Mouse (Mus musculus) lung, postnatal 10 days (tissue): ENCODE results near the gene Clcnkb.

Experiments used
- DNase-seq: peaks from one replicate; pipeline ENCODE4 v3.0.0; 2021

Gene Clcnkb

DNA sequence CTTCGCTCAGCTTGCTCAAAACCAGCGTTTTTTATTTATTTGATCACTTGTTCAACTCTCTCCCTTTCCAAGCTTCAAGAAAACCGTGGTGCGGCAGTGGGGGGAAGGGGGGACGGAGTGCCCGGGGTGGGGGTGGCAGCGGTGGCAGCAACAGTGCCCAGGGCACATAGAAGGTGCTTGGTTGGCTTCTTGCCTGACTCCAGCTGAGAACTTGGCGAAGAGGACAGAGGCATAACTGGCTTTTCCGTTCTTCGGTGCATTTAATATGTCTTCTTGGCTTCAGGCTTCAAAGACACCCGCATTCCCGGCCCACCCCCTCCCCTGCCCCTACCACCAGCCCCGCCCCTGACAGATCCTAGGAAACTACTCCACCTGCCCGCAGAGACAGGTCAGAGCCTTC is 16.9 kb upstream of the Clcnkb start:
- DNase-seq, result no peak

GRCm38 (mm10) chr4:141430997-141431396 is 15.2 kb upstream of the Clcnkb start:
- peak; percentile 79 for DNase-seq

DNA sequence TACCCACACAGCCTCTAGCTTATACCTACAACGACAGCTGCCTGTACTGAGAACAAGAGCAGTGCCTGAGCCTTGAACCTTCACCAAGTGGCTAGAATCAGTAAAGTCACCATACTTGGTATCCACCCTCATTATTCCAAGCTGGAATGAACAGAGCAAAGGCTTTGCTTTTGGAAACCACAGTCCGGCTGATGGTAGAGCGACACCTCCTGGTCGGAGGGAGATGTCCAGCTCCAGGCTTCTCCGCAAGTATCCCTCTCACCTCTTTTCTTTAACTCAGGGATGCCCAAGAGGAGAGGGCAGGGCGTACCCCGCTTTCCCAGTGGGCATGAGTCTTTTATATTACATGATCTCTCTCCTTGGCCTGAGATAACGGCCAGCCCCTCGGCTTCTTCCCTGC is 14.0 kb upstream of the Clcnkb start:
- peak; percentile 66 for DNase-seq

GRCm38 (mm10) chr4:141429381-141429780 is 13.6 kb upstream of the Clcnkb start:
- no peak for DNase-seq

DNA sequence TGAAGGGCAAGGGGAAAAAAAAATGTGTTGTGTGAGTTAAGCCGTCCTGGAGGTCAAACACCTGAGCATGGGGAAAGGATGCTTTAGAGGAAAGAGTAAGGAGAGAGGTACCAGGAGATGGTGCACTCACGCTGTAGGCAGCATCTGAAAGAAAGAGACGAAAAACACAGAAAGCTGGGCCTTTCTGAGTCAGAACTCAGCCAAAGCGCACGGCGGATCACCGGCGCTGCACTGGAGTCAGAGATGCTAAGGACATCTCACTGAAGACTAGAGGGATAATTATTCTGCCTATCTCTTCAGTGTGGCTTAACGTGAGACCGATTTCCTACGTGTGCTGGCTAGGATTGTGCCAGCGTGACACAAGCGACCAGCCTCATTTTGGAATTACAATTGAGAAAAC is 12.1 kb upstream of the Clcnkb start:
- no peak for DNase-seq

DNA sequence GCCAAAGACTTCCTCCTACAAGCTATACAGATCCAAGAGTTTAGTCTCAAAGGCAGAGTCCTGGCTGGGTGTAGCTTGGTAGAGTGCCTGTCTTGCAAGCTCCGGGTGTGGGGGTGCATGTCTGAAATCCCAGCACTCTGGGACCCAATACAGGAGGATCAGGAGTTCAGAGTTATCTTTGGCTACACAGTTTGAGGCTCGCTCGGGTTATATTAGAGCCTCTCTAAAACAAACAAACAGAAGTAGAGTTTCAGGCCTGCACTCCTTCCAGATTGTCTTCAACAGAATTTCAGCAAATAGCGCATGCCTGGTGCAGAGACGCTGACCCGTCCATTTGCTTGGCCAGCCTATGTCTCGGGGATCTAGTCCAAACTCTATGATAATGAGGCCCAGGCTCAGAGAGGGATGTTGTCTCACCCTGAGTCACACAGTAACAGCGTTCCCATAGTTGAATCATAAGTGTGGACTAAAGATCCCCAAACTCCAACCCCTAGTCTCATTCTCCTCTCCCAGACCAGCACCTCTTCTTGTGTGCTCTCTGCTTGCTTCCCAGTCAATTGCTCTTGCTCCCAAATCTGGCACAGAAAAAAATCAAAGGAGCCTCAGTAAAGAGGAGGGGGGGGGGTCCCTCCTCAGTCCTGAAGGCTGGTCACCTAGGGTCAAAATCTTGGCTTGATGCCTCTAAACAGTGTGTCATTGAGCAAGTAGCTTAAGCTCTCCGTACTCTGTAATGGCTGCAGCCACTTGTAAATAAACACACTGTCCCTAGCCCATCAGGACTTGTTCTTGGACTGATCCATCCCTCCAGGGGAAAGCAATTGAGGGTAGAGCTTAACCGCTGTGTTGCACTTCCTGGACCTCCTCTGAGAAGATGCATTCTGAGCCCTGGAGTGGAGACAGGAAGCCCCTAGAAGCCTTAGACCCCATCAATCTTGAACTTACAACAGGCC is 11.3 kb upstream of the Clcnkb start:
- DNase-seq, result peak; percentile 65

DNA sequence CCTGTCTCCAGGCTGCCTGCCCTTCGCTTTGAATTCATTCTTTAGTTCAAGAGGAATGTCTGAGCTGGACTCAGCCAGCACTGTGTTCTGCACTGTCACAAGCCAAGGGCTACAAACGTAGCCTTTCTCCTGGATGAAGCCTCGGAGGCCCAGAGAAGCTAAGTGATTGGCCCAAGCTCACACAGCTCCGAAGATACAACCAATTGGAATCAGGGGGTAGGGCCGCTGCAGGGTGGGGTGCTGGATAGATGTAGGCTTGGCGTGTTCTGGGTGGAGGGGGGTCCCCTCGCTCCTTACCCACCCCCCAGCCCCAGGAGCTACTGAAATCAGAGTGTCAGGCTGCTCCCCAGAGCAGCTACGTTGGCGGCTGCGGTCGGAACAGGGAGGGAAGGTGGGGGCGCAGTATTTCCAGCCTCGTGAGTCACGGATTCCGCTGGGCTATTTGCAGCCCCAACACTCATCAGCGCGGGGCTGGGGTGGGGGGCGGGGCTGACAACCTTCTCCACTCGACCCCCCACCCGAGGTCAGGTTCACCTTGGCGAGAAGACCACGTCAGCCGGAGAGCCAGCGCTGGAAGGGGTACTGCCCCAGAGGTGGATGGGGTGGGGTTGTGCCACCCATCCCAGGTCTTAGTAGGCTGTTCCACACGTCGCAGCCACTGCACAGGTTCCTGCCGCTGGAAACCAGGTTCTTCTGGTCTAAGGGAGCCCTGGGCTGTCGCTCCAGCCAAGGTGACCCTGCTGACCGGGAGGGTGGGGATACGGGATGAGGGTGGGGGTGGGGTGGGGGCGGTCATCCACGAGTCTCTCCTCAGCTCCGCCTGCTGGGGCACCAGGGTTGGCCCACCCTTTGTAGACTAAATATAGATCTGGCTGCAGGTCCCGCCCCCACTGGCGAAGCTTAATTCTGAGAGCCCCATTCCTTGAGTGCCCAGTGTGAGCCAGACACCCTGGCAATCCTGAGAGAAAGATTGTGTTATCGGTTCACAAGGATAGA is 10.0 kb upstream of the Clcnkb start:
- DNase-seq, result peak; percentile 75

DNA sequence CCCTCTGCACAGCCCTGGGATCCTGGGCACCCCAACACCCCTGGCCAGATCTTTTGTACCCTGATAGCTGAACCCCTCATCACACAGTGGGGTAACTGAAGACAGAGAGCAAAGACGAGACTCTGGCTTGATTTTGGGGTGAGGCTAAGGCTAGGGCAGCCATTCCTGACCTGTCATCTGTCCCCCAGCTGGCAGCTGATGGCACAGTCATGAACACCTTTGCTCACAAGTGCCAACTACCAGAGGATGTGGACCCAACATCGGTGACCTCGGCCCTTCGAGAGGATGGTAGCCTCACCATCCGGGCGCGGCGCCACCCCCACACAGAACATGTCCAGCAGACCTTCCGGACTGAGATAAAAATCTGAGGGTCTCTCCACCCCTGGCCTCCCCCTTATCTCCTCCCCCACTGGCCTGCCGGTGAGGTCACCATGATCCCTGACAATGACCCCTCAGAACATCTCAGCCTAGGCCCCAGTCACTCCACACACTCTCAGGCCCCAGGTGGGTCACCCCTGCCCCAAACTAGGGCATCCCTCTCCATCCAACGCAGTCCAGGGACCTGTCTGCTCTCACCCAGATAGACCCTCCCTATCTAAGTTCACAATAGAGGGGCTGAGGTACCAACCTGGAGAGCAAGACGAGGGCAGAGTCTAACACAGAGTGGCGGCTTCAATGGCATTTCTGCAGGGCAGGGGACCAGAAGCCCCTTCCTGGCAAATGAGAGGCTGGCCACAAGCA is 8.0 kb upstream of the Clcnkb start:
- no peak for DNase-seq

DNA sequence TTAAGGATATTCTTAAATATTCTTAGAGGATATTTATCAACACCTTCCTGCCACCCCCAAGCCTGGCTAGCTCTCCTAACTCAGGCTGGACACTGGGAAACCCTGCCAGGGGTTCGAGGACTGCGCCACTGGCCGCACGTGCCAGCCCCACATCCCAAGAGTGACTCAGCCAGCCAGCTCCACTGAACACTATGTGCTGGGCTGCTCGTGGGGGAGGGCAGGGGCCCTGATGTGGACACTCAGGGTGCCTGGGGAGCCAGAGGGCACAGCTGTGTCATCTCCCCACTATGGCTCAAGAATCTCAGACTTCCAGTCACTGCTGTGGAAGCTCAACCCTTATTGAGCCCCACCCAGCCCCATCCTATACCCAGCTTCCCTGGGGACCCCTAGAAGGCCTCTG is 7.5 kb upstream of the Clcnkb start:
- no peak for DNase-seq

DNA sequence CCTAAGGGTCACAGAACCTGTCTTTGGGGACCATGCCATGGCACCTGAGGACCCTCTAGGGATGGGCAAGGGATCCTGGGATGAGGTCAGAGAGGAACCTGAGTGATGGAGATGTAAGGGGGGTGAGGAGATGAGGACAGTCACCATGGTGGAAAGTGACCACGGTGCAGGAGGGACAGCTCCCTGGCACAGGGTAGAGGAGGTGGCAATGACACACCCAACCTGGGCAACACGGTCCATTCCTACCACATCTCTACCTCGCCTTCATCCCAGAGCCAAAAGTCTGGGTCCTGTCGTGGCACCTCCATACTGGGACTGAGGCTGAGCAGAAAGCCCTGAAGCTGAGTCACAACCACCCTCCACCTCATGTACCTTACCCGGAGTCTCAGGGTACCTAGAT is 7.0 kb upstream of the Clcnkb start:
- DNase-seq, result no peak

DNA sequence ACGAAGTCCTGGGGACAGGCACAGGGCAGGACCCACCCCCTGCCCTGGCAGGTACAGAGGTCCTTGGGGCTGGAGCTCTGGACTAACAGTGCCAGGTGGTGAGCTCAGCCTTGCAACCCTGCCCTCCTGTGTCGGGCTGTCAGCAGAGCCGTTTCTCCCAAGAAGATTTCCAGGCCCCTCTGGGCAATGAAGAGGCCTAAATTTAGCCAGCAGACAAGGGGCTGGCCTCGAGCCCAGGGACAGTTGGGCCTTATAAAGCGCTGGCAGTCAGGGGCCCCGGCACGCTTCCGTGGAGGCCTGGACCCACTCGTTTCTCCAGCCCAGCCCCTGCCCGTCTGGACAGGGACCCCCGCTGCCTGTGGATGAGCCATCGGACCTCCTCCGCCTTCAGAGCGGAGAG is 5.6 kb upstream of the Clcnkb start:
- peak; percentile 75 for DNase-seq

DNA sequence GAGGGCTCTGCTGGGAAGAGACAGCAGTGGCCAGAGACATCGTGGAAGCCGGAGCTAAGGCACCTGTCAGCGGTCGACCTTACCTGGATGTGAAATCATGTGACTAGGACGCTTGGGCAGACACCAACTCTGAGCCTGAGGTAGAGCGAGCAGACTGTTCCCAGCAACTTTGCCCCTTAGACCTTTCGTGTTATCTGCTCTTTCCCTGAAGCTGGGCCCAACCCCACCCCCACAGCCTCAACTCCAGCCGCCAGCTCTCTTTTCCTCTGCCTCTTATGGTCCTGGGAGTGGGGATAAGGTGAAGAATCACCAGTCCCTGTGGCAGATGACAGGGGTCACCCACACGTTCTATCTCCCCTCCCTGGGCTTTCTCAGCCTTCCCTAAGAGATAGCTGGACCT is 5.1 kb upstream of the Clcnkb start:
- no peak for DNase-seq

DNA sequence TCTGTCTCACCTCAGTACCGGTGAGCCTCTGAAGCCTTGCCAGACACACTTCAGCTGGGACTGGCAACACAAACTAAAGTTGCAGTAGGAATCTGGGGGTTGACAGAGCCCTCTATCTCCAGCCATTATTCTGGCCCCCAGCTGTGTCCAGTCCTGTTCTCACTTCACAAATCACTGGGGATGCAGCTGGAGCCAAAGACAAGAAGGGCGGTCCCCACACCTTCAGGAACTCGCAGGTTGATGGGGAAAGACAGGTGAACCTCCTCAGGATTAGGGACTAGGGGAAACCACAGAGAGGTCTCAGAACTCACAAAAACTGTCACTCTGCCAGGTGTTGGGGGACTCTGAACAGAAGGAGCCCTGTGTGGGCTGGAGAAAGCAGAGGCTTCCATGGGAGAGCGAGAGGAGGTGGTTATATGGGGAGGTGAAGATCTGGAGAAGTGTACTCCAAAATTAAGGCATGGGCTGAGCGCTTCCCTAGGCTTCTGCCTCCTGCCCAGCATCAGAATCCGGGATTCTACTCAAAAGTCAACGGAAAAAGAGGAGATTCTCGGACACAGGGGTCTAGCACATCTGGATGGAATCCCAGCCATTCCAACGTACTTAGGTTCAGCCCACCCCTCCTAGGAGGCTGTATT is 4.5 kb upstream of the Clcnkb start, which contains the start of gene Hspb7:
TSS of gene Hspb7 (plus strand) at position 588 of the 638 bp plus-strand sequence.
- no peak for DNase-seq

- peak; percentile 43 for DNase-seq
These were observed 3.8 kb upstream of the Clcnkb start for GRCm38 (mm10) chr4:141419398-141420191.

DNA sequence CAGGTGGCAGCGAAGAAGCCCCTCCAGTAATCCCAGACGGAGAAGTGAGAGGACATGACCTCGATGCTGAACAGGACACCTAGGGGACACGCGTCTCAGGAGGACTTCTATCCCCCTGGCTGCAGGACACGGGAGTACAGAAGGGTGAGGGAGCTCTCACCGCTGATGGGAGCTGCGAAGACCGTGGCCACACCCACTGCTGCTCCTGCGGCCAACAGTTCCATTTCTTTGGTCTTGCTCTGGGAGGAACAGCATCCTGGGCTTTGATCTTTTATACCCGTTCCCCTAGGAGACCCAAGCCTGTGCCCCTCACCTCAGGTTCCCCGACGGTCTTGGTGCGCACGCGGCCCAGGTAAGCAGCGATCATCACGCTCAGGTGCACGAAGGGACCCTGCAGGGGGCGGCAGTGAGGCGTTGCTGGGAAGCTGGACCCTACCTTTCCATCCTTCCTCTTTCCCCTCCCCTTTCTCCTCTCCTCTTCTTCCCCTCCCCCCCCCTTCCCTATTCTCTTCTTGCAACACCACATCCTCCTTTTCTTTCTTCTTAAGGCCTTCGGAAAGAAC is 4.3 kb downstream of the Clcnkb start:
- DNase-seq, result no peak

DNA sequence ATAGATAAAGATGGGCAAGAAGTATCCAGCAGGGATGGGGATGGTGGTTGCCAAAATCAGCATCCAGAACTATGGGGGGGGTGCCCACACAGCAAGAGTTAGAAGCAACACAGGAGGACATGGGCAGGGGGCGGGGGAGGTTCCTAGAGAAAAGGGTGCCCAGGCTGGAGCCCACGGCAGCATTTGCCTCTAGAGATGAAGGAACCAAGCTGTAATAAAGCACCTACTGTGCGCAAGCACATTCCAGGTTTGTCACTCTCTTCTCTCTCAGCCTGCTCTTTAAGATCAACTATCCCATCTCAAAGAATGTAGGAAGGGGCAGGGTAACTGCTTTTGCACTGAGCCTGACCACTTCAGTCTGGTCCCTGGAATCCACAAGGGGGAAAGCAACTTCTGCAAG is 7.2 kb downstream of the Clcnkb start:
- no peak for DNase-seq

- DNase-seq, result peak; percentile 82
These were observed 9.1 kb downstream of the Clcnkb start for GRCm38 (mm10) chr4:141406516-141407299.

- DNase-seq, result no peak
These were observed 10.5 kb downstream of the Clcnkb start for GRCm38 (mm10) chr4:141405314-141405622.

DNA sequence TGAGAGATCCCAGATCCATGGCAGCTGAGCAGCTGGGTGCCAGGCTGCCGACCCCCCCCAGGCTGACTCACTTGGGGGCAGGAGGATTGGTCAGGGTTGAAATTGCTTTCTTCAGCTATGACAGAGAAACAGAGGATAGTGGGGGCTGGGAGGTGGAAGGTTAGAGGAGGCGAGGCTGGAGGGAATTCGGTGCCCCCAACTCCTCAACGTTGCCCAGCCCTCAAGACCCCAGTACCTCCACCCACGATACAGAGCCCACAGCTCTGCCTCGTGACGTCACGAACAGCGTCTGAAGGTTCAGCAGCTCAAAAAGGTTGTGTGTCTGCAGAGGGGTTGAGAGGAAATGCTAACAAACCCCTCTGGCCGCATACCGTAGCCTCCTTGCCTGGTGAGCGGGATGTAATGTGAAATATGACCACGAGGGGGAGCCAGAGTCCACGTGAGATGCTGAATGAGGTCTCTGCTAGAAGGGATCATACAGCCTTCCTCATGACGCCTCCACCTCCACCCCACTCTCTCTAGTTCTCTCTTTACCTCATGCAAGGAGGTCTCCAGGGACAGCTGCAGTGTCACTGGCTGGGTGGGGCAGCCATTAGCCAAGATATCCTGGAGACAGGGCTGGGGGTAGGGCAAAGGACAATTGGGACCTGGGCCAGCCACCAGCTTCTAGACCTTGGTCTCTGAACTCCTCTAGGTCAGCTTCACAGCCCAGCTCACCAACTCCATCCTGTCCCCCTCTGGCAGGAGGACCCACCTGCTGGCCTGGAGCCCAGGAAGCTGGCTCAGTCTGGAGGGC is 11.1 kb downstream of the Clcnkb start:
- DNase-seq, result peak; percentile 92
